Mouse (Mus musculus): ENCODE data around the gene Pygo1. TPM values are rescaled to one million over a fixed set of nuclear protein-coding genes. Genes with fewer than 3 reads are reported as not detected.

Pygo1 gene
- polyA plus RNA-seq, 1 experiment from 2014 or later, result 0.90 TPM

DNA sequence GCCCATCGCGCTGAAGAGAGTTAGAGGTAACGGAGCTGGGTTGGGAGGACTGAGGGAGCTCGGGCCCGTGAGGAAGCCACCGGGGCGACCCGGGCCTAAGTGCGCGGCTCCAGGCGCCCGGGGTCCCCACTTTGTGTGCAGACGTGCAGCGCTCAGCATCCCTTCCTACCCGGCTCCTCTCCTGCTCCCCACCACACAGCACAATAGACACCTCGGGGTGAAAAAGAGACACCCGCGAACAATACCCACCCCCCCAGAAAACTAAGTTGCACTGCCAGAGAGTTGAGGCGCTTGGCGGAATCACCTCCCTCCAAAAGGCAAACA lies 452 bp downstream of the Pygo1 start:
- Histone ChIP-seq H3K4me3 (ENCODE audit: low read depth, low read length) (peak overlapping the region; percentile 64), H3K27ac (ENCODE audit: low read depth, low read length) (peak overlapping the region; percentile 70), H3K4me1 (replicated peaks; ENCODE audit: control insufficient read depth, insufficient read depth, low read length) (no peaks in the 10 kb centered on the region), H3K36me3 (ENCODE audit: control insufficient read depth, insufficient read depth) (no peaks in the 10 kb centered on the region), H3K4me2 (replicated peaks; ENCODE audit: low read depth) (peak overlapping the region; percentile 85), H3K9ac (ENCODE audit: low read depth, low read length) (peak overlapping the region; percentile 71), H3K9me3 (ENCODE audit: control insufficient read depth) (no peaks in the 10 kb centered on the region), H3K27me3 (replicated peaks; ENCODE audit: control insufficient read depth, insufficient read depth, low read length) (peaks cover 19% of the 10 kb centered on the region)
- 4% methylated on average over 20 of the region's 20 CpGs for WGBS
- ATAC-seq, result peak; percentile 10; the same call in 1 of the 2 replicates
- TF ChIP-seq CTCF (IDR thresholded peaks at IDR 0.05; ENCODE audit: low read depth), result no peak

DNA sequence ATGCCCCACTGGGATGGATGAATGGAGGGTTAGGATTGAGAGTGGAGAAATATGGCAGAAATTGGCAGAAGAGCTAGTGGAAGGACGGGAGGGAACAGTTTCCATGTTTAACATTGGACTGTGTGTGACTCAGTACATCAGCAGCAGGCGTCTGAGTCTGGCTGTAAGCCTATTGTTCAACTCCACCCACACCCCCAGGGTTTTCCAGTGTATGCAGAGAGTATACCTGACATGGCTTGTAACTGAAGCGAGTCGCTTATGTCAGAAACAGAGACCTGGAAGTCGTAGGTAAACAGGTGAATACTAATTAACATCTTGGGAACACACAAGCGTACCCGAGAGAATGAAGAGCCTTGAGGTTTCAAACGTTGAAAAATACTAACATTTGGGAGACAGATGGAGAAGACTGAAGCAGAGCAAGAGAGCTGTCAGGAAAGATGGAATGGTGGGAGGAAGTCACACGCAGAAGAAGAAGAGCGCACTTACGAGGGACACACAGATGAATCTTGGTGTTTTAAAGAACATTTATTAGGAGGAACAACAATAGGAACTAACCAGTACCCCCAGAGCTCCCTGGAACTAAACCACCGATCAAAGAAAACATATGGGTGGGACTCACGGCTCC lies 5.8 kb downstream of the Pygo1 start:
- no peaks in the 10 kb centered on the region for H3K9me3 ChIP-seq (ENCODE audit: control insufficient read depth)
- WGBS, result 80% methylated on average over 13 of the region's 13 CpGs
- H3K9ac ChIP-seq (ENCODE audit: low read depth, low read length), result no peak overlapping the region
- H3K4me1 ChIP-seq (replicated peaks; ENCODE audit: control insufficient read depth, insufficient read depth, low read length), result no peaks in the 10 kb centered on the region
- H3K36me3 ChIP-seq (ENCODE audit: control insufficient read depth, insufficient read depth), result no peaks in the 10 kb centered on the region
- H3K4me2 ChIP-seq (replicated peaks; ENCODE audit: low read depth), result no peak overlapping the region
- TF ChIP-seq CTCF (IDR thresholded peaks at IDR 0.05; ENCODE audit: low read depth), result no peak
- no peaks in the 10 kb centered on the region; the same call in 1 of the 2 replicates for H3K27me3 ChIP-seq (replicated peaks; ENCODE audit: control insufficient read depth, insufficient read depth, low read length)
- no peak overlapping the region for H3K4me3 ChIP-seq (ENCODE audit: low read depth, low read length)
- H3K27ac ChIP-seq (ENCODE audit: low read depth, low read length), result no peak overlapping the region
- no peak for ATAC-seq

DNA sequence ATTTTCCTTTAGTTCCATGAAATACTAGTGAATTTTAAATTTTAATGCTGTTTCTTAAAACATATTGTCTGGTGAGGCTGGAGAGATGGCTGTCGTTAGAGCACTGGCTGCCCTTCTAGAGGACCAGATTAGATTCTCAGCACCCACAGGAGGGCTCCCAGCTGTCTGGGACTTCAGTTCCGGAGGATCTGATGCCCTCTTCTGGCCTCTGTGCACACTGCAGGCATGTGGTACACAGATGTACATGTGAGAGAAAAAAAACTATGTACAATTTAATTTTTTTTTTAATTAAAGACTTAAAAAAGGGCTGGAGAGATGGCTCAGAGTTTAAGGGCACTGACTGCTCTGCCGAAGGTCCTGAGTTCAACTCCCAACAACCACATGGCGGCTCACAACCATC lies 9.9 kb downstream of the Pygo1 start:
- TF ChIP-seq CTCF (IDR thresholded peaks at IDR 0.05; ENCODE audit: low read depth), result 0 out of 2 replicates have a peak, but pooled peaks have one; percentile 19
- no peaks in the 10 kb centered on the region for H3K36me3 ChIP-seq (ENCODE audit: control insufficient read depth, insufficient read depth)
- H3K4me1 ChIP-seq (replicated peaks; ENCODE audit: control insufficient read depth, insufficient read depth, low read length), result no peaks in the 10 kb centered on the region
- H3K9me3 ChIP-seq (ENCODE audit: control insufficient read depth), result no peaks in the 10 kb centered on the region
- 93% methylated on average over 4 of the region's 4 CpGs for WGBS
- H3K27me3 ChIP-seq (replicated peaks; ENCODE audit: control insufficient read depth, insufficient read depth, low read length), result no peaks in the 10 kb centered on the region
- no peak overlapping the region for H3K9ac ChIP-seq (ENCODE audit: low read depth, low read length)
- no peak overlapping the region for H3K4me3 ChIP-seq (ENCODE audit: low read depth, low read length)
- no peak overlapping the region for H3K27ac ChIP-seq (ENCODE audit: low read depth, low read length)
- H3K4me2 ChIP-seq (replicated peaks; ENCODE audit: low read depth), result no peak overlapping the region
- no peak for ATAC-seq

DNA sequence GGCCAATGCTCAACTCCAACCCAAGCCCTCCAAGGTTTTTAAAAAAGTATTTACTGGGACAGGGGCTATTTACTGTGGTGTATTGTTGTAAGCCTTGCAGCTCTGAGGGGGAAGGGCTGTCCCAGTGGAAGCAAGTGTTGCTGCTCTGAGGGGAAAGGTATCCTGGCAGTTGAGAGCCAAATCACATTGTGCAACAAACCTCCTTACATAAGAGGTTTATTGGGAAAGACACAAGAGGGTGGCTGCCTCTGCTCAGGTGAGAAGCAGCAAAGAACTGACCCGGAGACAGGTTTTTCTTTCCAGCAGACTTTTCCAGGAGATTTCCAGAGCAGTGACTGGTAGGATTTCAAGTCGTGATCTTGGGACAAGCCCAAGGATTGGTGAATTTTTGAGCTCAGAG lies 10.9 kb downstream of the Pygo1 start:
- Histone ChIP-seq H3K27ac (ENCODE audit: low read depth, low read length) (no peak overlapping the region), H3K4me1 (replicated peaks; ENCODE audit: control insufficient read depth, insufficient read depth, low read length) (no peaks in the 10 kb centered on the region), H3K36me3 (ENCODE audit: control insufficient read depth, insufficient read depth) (no peaks in the 10 kb centered on the region), H3K4me2 (replicated peaks; ENCODE audit: low read depth) (no peak overlapping the region), H3K4me3 (ENCODE audit: low read depth, low read length) (no peak overlapping the region), H3K9ac (ENCODE audit: low read depth, low read length) (no peak overlapping the region), H3K9me3 (ENCODE audit: control insufficient read depth) (no peaks in the 10 kb centered on the region), H3K27me3 (replicated peaks; ENCODE audit: control insufficient read depth, insufficient read depth, low read length) (no peaks in the 10 kb centered on the region)
- TF ChIP-seq CTCF (IDR thresholded peaks at IDR 0.05; ENCODE audit: low read depth), result no peak
- ATAC-seq, result no peak
- WGBS, result 84% methylated on average over 2 of the region's 2 CpGs

DNA sequence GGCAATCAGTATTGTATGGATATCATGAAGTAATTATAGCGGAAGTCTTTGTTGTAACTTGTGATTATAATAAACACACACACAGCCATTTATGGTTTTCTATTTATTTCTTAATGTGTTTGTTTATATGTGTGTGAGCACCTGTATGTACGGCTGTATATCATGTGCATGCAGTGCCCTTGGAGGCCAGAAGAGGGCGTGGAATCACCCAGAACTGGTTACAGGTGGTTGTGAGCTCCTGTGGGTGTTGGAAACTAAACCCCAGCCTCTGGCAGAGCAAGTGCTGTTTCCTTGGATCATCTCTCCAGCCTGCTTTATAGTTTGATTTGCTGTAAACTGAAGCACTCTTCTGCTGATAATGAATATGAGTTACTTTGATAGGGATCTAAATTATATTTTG lies 18.0 kb downstream of the Pygo1 start:
- Histone ChIP-seq H3K36me3 (ENCODE audit: control insufficient read depth, insufficient read depth) (no peaks in the 10 kb centered on the region; the same call in 1 of the 2 replicates), H3K27me3 (replicated peaks; ENCODE audit: control insufficient read depth, insufficient read depth, low read length) (no peaks in the 10 kb centered on the region), H3K4me3 (ENCODE audit: low read depth, low read length) (no peak overlapping the region), H3K9ac (ENCODE audit: low read depth, low read length) (no peak overlapping the region), H3K27ac (ENCODE audit: low read depth, low read length) (no peak overlapping the region), H3K9me3 (ENCODE audit: control insufficient read depth) (0 out of 2 replicates have a peak, but pooled peaks cover 3% of the 10 kb centered on the region), H3K4me1 (replicated peaks; ENCODE audit: control insufficient read depth, insufficient read depth, low read length) (no peaks in the 10 kb centered on the region), H3K4me2 (replicated peaks; ENCODE audit: low read depth) (no peak overlapping the region)
- TF ChIP-seq CTCF (IDR thresholded peaks at IDR 0.05; ENCODE audit: low read depth), result peak; percentile 42
- no peak for ATAC-seq
- 64% methylated on average over 3 of the region's 3 CpGs for WGBS

DNA sequence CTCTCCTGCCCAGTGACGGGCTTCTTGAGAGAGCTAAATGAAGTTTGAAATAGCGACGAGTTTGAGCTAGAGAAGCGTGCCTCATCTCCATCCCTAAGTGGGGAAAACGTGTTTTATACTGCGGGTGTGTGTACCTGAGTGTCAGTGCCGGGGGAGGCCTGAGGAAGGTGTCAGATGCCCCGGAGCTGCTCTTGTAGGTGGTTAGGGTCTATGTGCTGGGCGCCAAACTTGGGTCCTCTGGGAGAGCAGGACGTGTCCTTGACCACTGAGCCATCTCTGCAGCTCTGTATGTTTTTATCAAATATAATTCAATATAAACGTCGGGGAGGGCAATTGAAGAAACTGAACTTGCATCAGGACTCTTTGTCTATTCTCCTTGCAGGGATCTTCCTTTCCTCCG lies 18.8 kb downstream of the Pygo1 start:
- no peaks in the 10 kb centered on the region; the same call in 1 of the 2 replicates for H3K36me3 ChIP-seq (ENCODE audit: control insufficient read depth, insufficient read depth)
- ATAC-seq, result no peak

More for the DNA sequence above, 18.8 kb downstream of the Pygo1 start:
- 0 out of 2 replicates have a peak, but pooled peaks cover 3% of the 10 kb centered on the region for H3K9me3 ChIP-seq (ENCODE audit: control insufficient read depth)
- no peak overlapping the region for H3K4me2 ChIP-seq (replicated peaks; ENCODE audit: low read depth)
- H3K27ac ChIP-seq (ENCODE audit: low read depth, low read length), result no peak overlapping the region
- H3K4me1 ChIP-seq (replicated peaks; ENCODE audit: control insufficient read depth, insufficient read depth, low read length), result no peaks in the 10 kb centered on the region
- TF ChIP-seq CTCF (IDR thresholded peaks at IDR 0.05; ENCODE audit: low read depth), result no peak
- 89% methylated on average over 13 of the region's 13 CpGs for WGBS
- H3K27me3 ChIP-seq (replicated peaks; ENCODE audit: control insufficient read depth, insufficient read depth, low read length), result no peaks in the 10 kb centered on the region
- no peak overlapping the region for H3K4me3 ChIP-seq (ENCODE audit: low read depth, low read length)
- no peak overlapping the region for H3K9ac ChIP-seq (ENCODE audit: low read depth, low read length)
